Mouse (Mus musculus): ENCODE data around the gene Sox8. TPM values are rescaled to one million over a fixed set of nuclear protein-coding genes. Genes with fewer than 3 reads are reported as not detected.
A peak's percentile ranks its signal among the peaks of the same experiment; 100 is the strongest.

Sox8 gene
- polyA plus RNA-seq, 1 experiment, result 0.70 TPM

GRCm38 (mm10) chr17:25569833-25570647 lies 446 bp downstream of the Sox8 start:
- H3K27ac ChIP-seq (ENCODE audit: insufficient read depth, low read depth, low read length), result no peak overlapping the region
- no peaks in the 10 kb centered on the region for H3K36me3 ChIP-seq (ENCODE audit: control insufficient read depth, insufficient read depth, low read length)
- H3K4me1 ChIP-seq (ENCODE audit: control insufficient read depth, insufficient read depth, low read length), result no peaks in the 10 kb centered on the region
- 7% methylated on average over 54 of the region's 54 CpGs for WGBS
- no peak for TF ChIP-seq CTCF (conservative IDR thresholded peaks at IDR 0.05; ENCODE audit: insufficient read depth, insufficient read length, low read depth, low read length)
- no peak for TF ChIP-seq POLR2A (IDR thresholded peaks at IDR 0.05; ENCODE audit: low read depth, low read length)
- no peak for DNase-seq
- H3K4me3 ChIP-seq (ENCODE audit: insufficient read depth, low read depth, low read length), result peak overlapping the region; percentile 33
- H3K27me3 ChIP-seq (replicated peaks; ENCODE audit: control insufficient read depth, insufficient read depth, low read length), result no peaks in the 10 kb centered on the region

GRCm38 (mm10) chr17:25568880-25569279 lies 1.6 kb downstream of the Sox8 start:
- Histone ChIP-seq H3K27me3 (replicated peaks; ENCODE audit: control insufficient read depth, insufficient read depth, low read length) (no peaks in the 10 kb centered on the region), H3K4me1 (ENCODE audit: control insufficient read depth, insufficient read depth, low read length) (no peaks in the 10 kb centered on the region), H3K36me3 (ENCODE audit: control insufficient read depth, insufficient read depth, low read length) (no peaks in the 10 kb centered on the region), H3K27ac (ENCODE audit: insufficient read depth, low read depth, low read length) (no peak overlapping the region), H3K4me3 (ENCODE audit: insufficient read depth, low read depth, low read length) (no peak overlapping the region)
- DNase-seq, result no peak
- 67% methylated on average over 11 of the region's 11 CpGs for WGBS
- TF ChIP-seq CTCF (conservative IDR thresholded peaks at IDR 0.05; ENCODE audit: insufficient read depth, insufficient read length, low read depth, low read length), result no peak
- TF ChIP-seq POLR2A (IDR thresholded peaks at IDR 0.05; ENCODE audit: low read depth, low read length), result no peak

GRCm38 (mm10) chr17:25568206-25568605 lies 2.3 kb downstream of the Sox8 start:
- Histone ChIP-seq H3K27ac (ENCODE audit: insufficient read depth, low read depth, low read length) (no peak overlapping the region), H3K4me3 (ENCODE audit: insufficient read depth, low read depth, low read length) (no peak overlapping the region), H3K27me3 (replicated peaks; ENCODE audit: control insufficient read depth, insufficient read depth, low read length) (no peaks in the 10 kb centered on the region), H3K36me3 (ENCODE audit: control insufficient read depth, insufficient read depth, low read length) (no peaks in the 10 kb centered on the region), H3K4me1 (ENCODE audit: control insufficient read depth, insufficient read depth, low read length) (no peaks in the 10 kb centered on the region)
- TF ChIP-seq CTCF (conservative IDR thresholded peaks at IDR 0.05; ENCODE audit: insufficient read depth, insufficient read length, low read depth, low read length), result no peak
- TF ChIP-seq POLR2A (IDR thresholded peaks at IDR 0.05; ENCODE audit: low read depth, low read length), result no peak
- 27% methylated on average over 10 of the region's 10 CpGs for WGBS
- no peak for DNase-seq

GRCm38 (mm10) chr17:25567745-25568144 lies 2.7 kb downstream of the Sox8 start:
- H3K27me3 ChIP-seq (replicated peaks; ENCODE audit: control insufficient read depth, insufficient read depth, low read length), result no peaks in the 10 kb centered on the region
- H3K36me3 ChIP-seq (ENCODE audit: control insufficient read depth, insufficient read depth, low read length), result no peaks in the 10 kb centered on the region
- DNase-seq, result peak; percentile 54
- H3K27ac ChIP-seq (ENCODE audit: insufficient read depth, low read depth, low read length), result no peak overlapping the region
- no peaks in the 10 kb centered on the region for H3K4me1 ChIP-seq (ENCODE audit: control insufficient read depth, insufficient read depth, low read length)
- no peak overlapping the region for H3K4me3 ChIP-seq (ENCODE audit: insufficient read depth, low read depth, low read length)
- TF ChIP-seq POLR2A (IDR thresholded peaks at IDR 0.05; ENCODE audit: low read depth, low read length) (no peak), CTCF (conservative IDR thresholded peaks at IDR 0.05; ENCODE audit: insufficient read depth, insufficient read length, low read depth, low read length) (peak; percentile 84)
- WGBS, result 26% methylated on average over 14 of the region's 14 CpGs

GRCm38 (mm10) chr17:25567261-25567660 lies 3.2 kb downstream of the Sox8 start:
- Histone ChIP-seq H3K4me3 (ENCODE audit: insufficient read depth, low read depth, low read length) (no peak overlapping the region), H3K4me1 (ENCODE audit: control insufficient read depth, insufficient read depth, low read length) (no peaks in the 10 kb centered on the region), H3K36me3 (ENCODE audit: control insufficient read depth, insufficient read depth, low read length) (no peaks in the 10 kb centered on the region), H3K27me3 (replicated peaks; ENCODE audit: control insufficient read depth, insufficient read depth, low read length) (no peaks in the 10 kb centered on the region), H3K27ac (ENCODE audit: insufficient read depth, low read depth, low read length) (no peak overlapping the region)
- DNase-seq, result no peak
- TF ChIP-seq POLR2A (IDR thresholded peaks at IDR 0.05; ENCODE audit: low read depth, low read length) (no peak), CTCF (conservative IDR thresholded peaks at IDR 0.05; ENCODE audit: insufficient read depth, insufficient read length, low read depth, low read length) (no peak)
- WGBS, result 83% methylated on average over 13 of the region's 13 CpGs

- DNase-seq, result no peak
- Histone ChIP-seq H3K4me1 (ENCODE audit: control insufficient read depth, insufficient read depth, low read length) (no peaks in the 10 kb centered on the region), H3K4me3 (ENCODE audit: insufficient read depth, low read depth, low read length) (no peak overlapping the region), H3K36me3 (ENCODE audit: control insufficient read depth, insufficient read depth, low read length) (no peaks in the 10 kb centered on the region), H3K27ac (ENCODE audit: insufficient read depth, low read depth, low read length) (no peak overlapping the region), H3K27me3 (replicated peaks; ENCODE audit: control insufficient read depth, insufficient read depth, low read length) (no peaks in the 10 kb centered on the region)
- TF ChIP-seq POLR2A (IDR thresholded peaks at IDR 0.05; ENCODE audit: low read depth, low read length), result no peak
- TF ChIP-seq CTCF (conservative IDR thresholded peaks at IDR 0.05; ENCODE audit: insufficient read depth, insufficient read length, low read depth, low read length), result no peak
- 83% methylated on average over 17 of the region's 17 CpGs for WGBS
Measured at GRCm38 (mm10) chr17:25565860-25566600, 4.5 kb downstream of the Sox8 start.

- DNase-seq, result no peak
- WGBS, result 33% methylated on average over 6 of the region's 6 CpGs
Measured at GRCm38 (mm10) chr17:25565244-25565643, 5.2 kb downstream of the Sox8 start.

More at GRCm38 (mm10) chr17:25565244-25565643, 5.2 kb downstream of the Sox8 start:
- Histone ChIP-seq H3K27ac (ENCODE audit: insufficient read depth, low read depth, low read length) (no peak overlapping the region), H3K27me3 (replicated peaks; ENCODE audit: control insufficient read depth, insufficient read depth, low read length) (no peaks in the 10 kb centered on the region), H3K36me3 (ENCODE audit: control insufficient read depth, insufficient read depth, low read length) (no peaks in the 10 kb centered on the region), H3K4me3 (ENCODE audit: insufficient read depth, low read depth, low read length) (no peak overlapping the region), H3K4me1 (ENCODE audit: control insufficient read depth, insufficient read depth, low read length) (no peaks in the 10 kb centered on the region)
- no peak for TF ChIP-seq POLR2A (IDR thresholded peaks at IDR 0.05; ENCODE audit: low read depth, low read length)
- TF ChIP-seq CTCF (conservative IDR thresholded peaks at IDR 0.05; ENCODE audit: insufficient read depth, insufficient read length, low read depth, low read length), result no peak
